Mouse (Mus musculus) midbrain, embryonic 12.5 days (tissue): ENCODE measurements at regions not wholly inside any gene's neighbourhood (a gene's known extent, or its start where the extent isn't known, plus 50 kb on each side); places are given as distances from the start of the nearest gene placed in this dataset.
A peak's percentile ranks its signal among the peaks of the same experiment; 100 is the strongest.

Source experiments
- ATAC-seq: fragments of 200-750 bp; cut with Nextera tagmentation; 2 replicates; pipeline ENCODE4 v1.8.0; 2017; ENCODE audit warnings: low read depth, moderate TSS enrichment, moderate library complexity; ENCODE audit not compliant: low FRiP score
- H3K27ac ChIP-seq: fragments of 300-500 bp; sonication (generic); replicated peaks from 2 replicates; pipeline ENCODE4 v1.5.1; 2016; ENCODE audit warnings: mild to moderate bottlenecking
- H3K27me3 ChIP-seq: fragments of 300-500 bp; sonication (generic); 2 replicates; pipeline ENCODE4 v1.6.1; 2016; ENCODE audit warnings: mild to moderate bottlenecking
- H3K36me3 ChIP-seq: fragments of 300-500 bp; sonication (generic); 2 replicates; pipeline ENCODE4 v1.6.1; 2016
- H3K4me1 ChIP-seq: fragments of 300-500 bp; sonication (generic); 2 replicates; pipeline ENCODE4 v1.6.1; 2016
- H3K4me2 ChIP-seq: fragments of 300-500 bp; sonication (generic); replicated peaks from 2 replicates; pipeline ENCODE4 v1.6.1; 2016; ENCODE audit warnings: mild to moderate bottlenecking, moderate library complexity
- H3K4me3 ChIP-seq: fragments of 300-500 bp; sonication (generic); 2 replicates; pipeline ENCODE4 v1.5.1; 2016; ENCODE audit warnings: mild to moderate bottlenecking
- H3K9ac ChIP-seq: fragments of 300-500 bp; sonication (generic); replicated peaks from 2 replicates; pipeline ENCODE4 v1.6.1; 2016; ENCODE audit warnings: mild to moderate bottlenecking, moderate library complexity
- H3K9me3 ChIP-seq: fragments of 300-500 bp; sonication (generic); 2 replicates; pipeline ENCODE4 v1.6.1; 2016; ENCODE audit warnings: mild to moderate bottlenecking
- WGBS: fragments of 180-500 bp; shearing (Covaris S2); methylation state at CpG from one replicate; pipeline ENCODE4 v1.1.7; 2016; 5-methylcytosine and 5-hydroxymethylcytosine counted together

GRCm38 (mm10) chr10:99419532-99419931 lies 156.5 kb downstream of the Dusp6 start:
- Histone ChIP-seq H3K9ac (no peak overlapping the region), H3K27me3 (no peaks in the 10 kb centered on the region), H3K4me1 (peaks cover 10% of the 10 kb centered on the region), H3K36me3 (no peaks in the 10 kb centered on the region), H3K27ac (no peak overlapping the region), H3K9me3 (no peaks in the 10 kb centered on the region), H3K4me2 (no peak overlapping the region), H3K4me3 (no peak overlapping the region)
- WGBS, result 74% methylated on average over 7 of the region's 7 CpGs
- no peak for ATAC-seq

- H3K4me2 ChIP-seq, result no peak overlapping the region
- no peak overlapping the region for H3K27ac ChIP-seq
- H3K36me3 ChIP-seq, result no peaks in the 10 kb centered on the region
- H3K9me3 ChIP-seq, result no peaks in the 10 kb centered on the region
- H3K27me3 ChIP-seq, result no peaks in the 10 kb centered on the region
- no peak for ATAC-seq
- H3K4me1 ChIP-seq, result peaks cover 5% of the 10 kb centered on the region
- 95% methylated on average over 5 of the region's 5 CpGs for WGBS
- H3K9ac ChIP-seq, result no peak overlapping the region
- H3K4me3 ChIP-seq, result no peak overlapping the region
Measured at GRCm38 (mm10) chr10:99423406-99423805, 160.4 kb downstream of the Dusp6 start.

- Histone ChIP-seq H3K36me3 (no peaks in the 10 kb centered on the region), H3K4me3 (no peak overlapping the region), H3K9me3 (no peaks in the 10 kb centered on the region), H3K27me3 (no peaks in the 10 kb centered on the region), H3K9ac (no peak overlapping the region), H3K4me1 (no peaks in the 10 kb centered on the region), H3K4me2 (no peak overlapping the region), H3K27ac (no peak overlapping the region)
- 87% methylated on average over 4 of the region's 4 CpGs for WGBS
- no peak for ATAC-seq
Measured at GRCm38 (mm10) chr10:99425265-99425664, 162.2 kb downstream of the Dusp6 start.

- no peak overlapping the region for H3K4me2 ChIP-seq
- no peak overlapping the region for H3K9ac ChIP-seq
- H3K27me3 ChIP-seq, result no peaks in the 10 kb centered on the region
- no peaks in the 10 kb centered on the region for H3K36me3 ChIP-seq
- 0 out of 2 replicates have a peak, but pooled peaks cover 3% of the 10 kb centered on the region for H3K4me1 ChIP-seq
- no peak overlapping the region for H3K27ac ChIP-seq
- H3K4me3 ChIP-seq, result no peak overlapping the region
- no peaks in the 10 kb centered on the region for H3K9me3 ChIP-seq
- WGBS, result 70% methylated on average over 9 of the region's 9 CpGs
- ATAC-seq, result no peak
Measured at GRCm38 (mm10) chr10:99430175-99430574, 167.1 kb downstream of the Dusp6 start.

GRCm38 (mm10) chr10:99430669-99431561 lies 167.9 kb downstream of the Dusp6 start:
- Histone ChIP-seq H3K4me1 (0 out of 2 replicates have a peak, but pooled peaks cover 3% of the 10 kb centered on the region), H3K4me2 (no peak overlapping the region), H3K9me3 (no peaks in the 10 kb centered on the region), H3K27ac (no peak overlapping the region), H3K36me3 (no peaks in the 10 kb centered on the region), H3K4me3 (no peak overlapping the region), H3K27me3 (no peaks in the 10 kb centered on the region), H3K9ac (no peak overlapping the region)
- WGBS, result 67% methylated on average over 16 of the region's 16 CpGs
- no peak for ATAC-seq

- Histone ChIP-seq H3K4me3 (no peak overlapping the region), H3K27ac (no peak overlapping the region), H3K9me3 (no peaks in the 10 kb centered on the region), H3K9ac (no peak overlapping the region), H3K4me2 (no peak overlapping the region), H3K36me3 (no peaks in the 10 kb centered on the region), H3K27me3 (no peaks in the 10 kb centered on the region), H3K4me1 (peaks cover 1% of the 10 kb centered on the region; the same call in 1 of the 2 replicates)
- no peak for ATAC-seq
Measured at GRCm38 (mm10) chr10:99437060-99437459, 174.0 kb downstream of the Dusp6 start.

GRCm38 (mm10) chr10:99440169-99440568 lies 177.1 kb downstream of the Dusp6 start:
- Histone ChIP-seq H3K9ac (no peak overlapping the region), H3K4me1 (peaks cover 3% of the 10 kb centered on the region; the same call in 1 of the 2 replicates), H3K27ac (no peak overlapping the region), H3K27me3 (no peaks in the 10 kb centered on the region), H3K9me3 (no peaks in the 10 kb centered on the region), H3K4me2 (no peak overlapping the region), H3K36me3 (no peaks in the 10 kb centered on the region), H3K4me3 (no peak overlapping the region)
- no peak for ATAC-seq
- WGBS, result 91% methylated on average over 5 of the region's 5 CpGs

GRCm38 (mm10) chr10:99441014-99441413 lies 178.0 kb downstream of the Dusp6 start:
- Histone ChIP-seq H3K4me2 (no peak overlapping the region), H3K36me3 (no peaks in the 10 kb centered on the region), H3K27ac (no peak overlapping the region), H3K4me3 (no peak overlapping the region), H3K9ac (no peak overlapping the region), H3K27me3 (no peaks in the 10 kb centered on the region), H3K4me1 (peaks cover 3% of the 10 kb centered on the region; the same call in 1 of the 2 replicates), H3K9me3 (no peaks in the 10 kb centered on the region)
- no peak for ATAC-seq
- WGBS, result 65% methylated on average over 6 of the region's 6 CpGs

GRCm38 (mm10) chr10:99441931-99442330 lies 178.9 kb downstream of the Dusp6 start:
- ATAC-seq, result no peak
- Histone ChIP-seq H3K4me3 (no peak overlapping the region), H3K27ac (no peak overlapping the region), H3K27me3 (no peaks in the 10 kb centered on the region), H3K4me2 (no peak overlapping the region), H3K4me1 (peaks cover 3% of the 10 kb centered on the region; the same call in 1 of the 2 replicates), H3K36me3 (no peaks in the 10 kb centered on the region), H3K9ac (no peak overlapping the region), H3K9me3 (no peaks in the 10 kb centered on the region)
- WGBS, result 66% methylated on average over 10 of the region's 10 CpGs

- no peak overlapping the region for H3K4me2 ChIP-seq
- no peak for ATAC-seq
- no peak overlapping the region for H3K27ac ChIP-seq
- 85% methylated on average over 18 of the region's 18 CpGs for WGBS
- H3K4me1 ChIP-seq, result peaks cover 3% of the 10 kb centered on the region; the same call in 1 of the 2 replicates
- no peaks in the 10 kb centered on the region for H3K27me3 ChIP-seq
- H3K36me3 ChIP-seq, result no peaks in the 10 kb centered on the region
- no peak overlapping the region for H3K4me3 ChIP-seq
- no peaks in the 10 kb centered on the region for H3K9me3 ChIP-seq
- H3K9ac ChIP-seq, result no peak overlapping the region
Measured at GRCm38 (mm10) chr10:99443453-99444170, 180.6 kb downstream of the Dusp6 start.

- H3K4me3 ChIP-seq, result no peak overlapping the region
- no peak overlapping the region; the same call in none of the 2 replicates for H3K27ac ChIP-seq
- no peaks in the 10 kb centered on the region for H3K36me3 ChIP-seq
- H3K4me2 ChIP-seq, result no peak overlapping the region
- no peak overlapping the region for H3K9ac ChIP-seq
- peaks cover 15% of the 10 kb centered on the region for H3K4me1 ChIP-seq
- no peaks in the 10 kb centered on the region for H3K27me3 ChIP-seq
- 21% methylated on average over 9 of the region's 9 CpGs for WGBS
- peak; percentile 91 for ATAC-seq
- no peaks in the 10 kb centered on the region for H3K9me3 ChIP-seq
Measured at GRCm38 (mm10) chr10:99450714-99451625, 187.9 kb downstream of the Dusp6 start.
